Mouse (Mus musculus): ENCODE results near the gene Tcp10c. TPM values are rescaled to one million over a fixed set of nuclear protein-coding genes. Genes with fewer than 3 reads are reported as not detected.

Gene Tcp10c
- polyA plus RNA-seq (2014; fragmentation: Illumina TruSeq; extraction: RNeasy Lipid Tissue Mini Kit (QIAGEN cat#74804); ENCODE audit: low read depth, low replicate concordance): not detected

GRCm38 (mm10) chr17:13354521-13354920 lies at the start of gene Tcp10c:
Gene Tcp10c, plus strand, starts transcription at chr17:13354572.

Other genes starting within 250 kb of the Tcp10c start
- not detected for gene Unc93a, start 222.8 kb upstream of the Tcp10c start, polyA plus RNA-seq (2014; fragmentation: Illumina TruSeq; extraction: RNeasy Lipid Tissue Mini Kit (QIAGEN cat#74804); ENCODE audit: low read depth, low replicate concordance)
- gene Smok2a, start 133.4 kb upstream of the Tcp10c start, polyA plus RNA-seq (2014; fragmentation: Illumina TruSeq; extraction: RNeasy Lipid Tissue Mini Kit (QIAGEN cat#74804); ENCODE audit: low read depth, low replicate concordance): not detected
- not detected for gene Smok2b, start 124.3 kb upstream of the Tcp10c start, polyA plus RNA-seq (2014; fragmentation: Illumina TruSeq; extraction: RNeasy Lipid Tissue Mini Kit (QIAGEN cat#74804); ENCODE audit: low read depth, low replicate concordance)